Mouse (Mus musculus) ovary, postnatal 14 days (tissue): ENCODE measurements around the gene Prdm2.

Experiments used
- DNase-seq: peaks from one replicate; pipeline ENCODE4 v3.0.0; 2022; ENCODE audit warnings: low spot score

The Prdm2 gene

GRCm38 (mm10) chr4:143211584-143212340, 1.0 kb downstream of the Prdm2 start:
- peak; percentile 20 for DNase-seq

GRCm38 (mm10) chr4:143209997-143210396, 2.8 kb downstream of the Prdm2 start:
- DNase-seq: no peak

- no peak for DNase-seq
Observed at GRCm38 (mm10) chr4:143202653-143203052, 10.1 kb downstream of the Prdm2 start.

- no peak for DNase-seq
Observed at GRCm38 (mm10) chr4:143198371-143198770, 14.4 kb downstream of the Prdm2 start.

GRCm38 (mm10) chr4:143197845-143198356, 14.9 kb downstream of the Prdm2 start:
- DNase-seq: no peak

- DNase-seq: no peak
Observed at GRCm38 (mm10) chr4:143194328-143194727, 18.5 kb downstream of the Prdm2 start.

- DNase-seq: no peak
Observed at GRCm38 (mm10) chr4:143193164-143193563, 19.6 kb downstream of the Prdm2 start.

GRCm38 (mm10) chr4:143191783-143192182, 21.0 kb downstream of the Prdm2 start:
- no peak for DNase-seq

- DNase-seq: no peak
Observed at GRCm38 (mm10) chr4:143190657-143191056, 22.1 kb downstream of the Prdm2 start.

GRCm38 (mm10) chr4:143188571-143189191, 24.1 kb downstream of the Prdm2 start:
- no peak for DNase-seq

GRCm38 (mm10) chr4:143186066-143186465, 26.7 kb downstream of the Prdm2 start:
- DNase-seq: no peak

GRCm38 (mm10) chr4:143185496-143185895, 27.3 kb downstream of the Prdm2 start:
- DNase-seq: no peak

- no peak for DNase-seq
Observed at GRCm38 (mm10) chr4:143183141-143183540, 29.7 kb downstream of the Prdm2 start.

GRCm38 (mm10) chr4:143180731-143181130, 32.1 kb downstream of the Prdm2 start:
- no peak for DNase-seq

- no peak for DNase-seq
Observed at GRCm38 (mm10) chr4:143171600-143172290, 41.0 kb downstream of the Prdm2 start.

GRCm38 (mm10) chr4:143170290-143170689, 42.5 kb downstream of the Prdm2 start:
- DNase-seq: no peak

GRCm38 (mm10) chr4:143168093-143168492, 44.7 kb downstream of the Prdm2 start:
- no peak for DNase-seq

- peak; percentile 97 for DNase-seq
Observed at GRCm38 (mm10) chr4:143161619-143162479, 50.9 kb downstream of the Prdm2 start.

- DNase-seq: no peak
Observed at GRCm38 (mm10) chr4:143160826-143161225, 52.0 kb downstream of the Prdm2 start.

- DNase-seq: no peak
Observed at GRCm38 (mm10) chr4:143159336-143159735, 53.5 kb downstream of the Prdm2 start.

- no peak for DNase-seq
Observed at GRCm38 (mm10) chr4:143155871-143156270, 56.9 kb downstream of the Prdm2 start.

- no peak for DNase-seq
Observed at GRCm38 (mm10) chr4:143155036-143155435, 57.8 kb downstream of the Prdm2 start.
